Mouse (Mus musculus): ENCODE measurements around the gene Tns3.

- no peak for TF ChIP-seq CTCF (IDR thresholded peaks at IDR 0.05; ENCODE audit: borderline replicate concordance, control insufficient read depth, extremely low read depth, insufficient read depth, low read length, poor library complexity)
- no peak for TF ChIP-seq POLR2A (IDR thresholded peaks at IDR 0.05; ENCODE audit: control insufficient read depth, extremely low read depth, insufficient read depth, low read length, poor library complexity)
Observed at GRCm38 (mm10) chr11:8585686-8586085, 78.6 kb downstream of the Tns3 start.

Data from thymus, adult 2 months (tissue).